Comparison of ENCODE assay signal across 21 mouse cellular contexts in the genomic region with DNA sequence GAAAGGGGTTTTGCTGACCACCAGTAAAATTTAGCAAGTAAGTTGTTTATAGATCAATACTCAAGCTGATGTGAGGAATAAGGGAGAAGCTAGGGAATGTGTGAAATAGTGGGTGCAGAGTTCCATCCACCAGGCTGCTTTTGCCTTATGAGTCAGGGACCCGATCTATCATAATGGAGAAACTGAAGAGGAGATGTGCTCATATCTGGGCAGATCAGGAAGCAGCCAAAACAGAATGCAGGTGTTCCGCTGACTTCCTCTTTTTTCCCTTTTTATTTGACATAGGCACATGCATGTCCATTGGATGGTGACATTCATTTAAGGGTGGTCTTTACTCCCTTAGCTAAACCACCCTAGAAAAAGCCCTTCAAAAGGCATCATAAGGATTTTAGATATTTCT.
"Had no signal": no experiment of that assay in that cellular context is flagged by ENCODE, and none has a peak within 500 bp of the region (broad histone marks: within the 10 kb centered on the region; RNA-seq: fewer than 3 reads in every experiment).

No protein-coding gene starts in this region.

- ATAC-seq: midbrain, embryonic 13.5 days; midbrain, embryonic 16.5 days had no signal

- H3K9ac ChIP-seq: kidney, embryonic 15.5 days; liver, embryonic 13.5 days; midbrain, embryonic 13.5 days; neural tube, embryonic 13.5 days; stomach, embryonic 15.5 days had no signal

- H3K27ac ChIP-seq: kidney, embryonic 15.5 days; left cerebral cortex, adult 2 months; liver, embryonic 13.5 days; midbrain, embryonic 10.5 days; midbrain, embryonic 13.5 days; neural tube, embryonic 13.5 days; stomach, embryonic 15.5 days had no signal

- H3K4me2 ChIP-seq: kidney, embryonic 15.5 days; liver, embryonic 13.5 days; midbrain, embryonic 13.5 days; neural tube, embryonic 13.5 days; stomach, embryonic 15.5 days had no signal

- H3K27me3 ChIP-seq: kidney, embryonic 15.5 days; liver, embryonic 13.5 days; megakaryocyte, embryonic 14.5 days; midbrain, embryonic 13.5 days; neural tube, embryonic 13.5 days; stomach, embryonic 15.5 days had no signal

- H3K4me3 ChIP-seq: kidney, embryonic 15.5 days; left cerebral cortex, adult 2 months; liver, embryonic 13.5 days; megakaryocyte, embryonic 14.5 days; midbrain, embryonic 10.5 days; midbrain, embryonic 13.5 days; myocyte; neural tube, embryonic 13.5 days; stomach, embryonic 15.5 days had no signal

- DNase-seq: kidney, adult 8-10 months; kidney, postnatal 10 days; kidney, postnatal 36 days; layer of hippocampus, postnatal 36 days; liver, embryonic 13.5 days; lung, adult 2 months; lung, postnatal 14 days; lung, postnatal 4 days; right cerebral cortex, adult 18-20 months; right cerebral cortex, postnatal 14 days; right cerebral cortex, postnatal 4 days; thymus, postnatal 25 days had no signal

- H3K4me1 ChIP-seq: kidney, embryonic 15.5 days; liver, embryonic 13.5 days; megakaryocyte, embryonic 14.5 days; midbrain, embryonic 10.5 days; midbrain, embryonic 13.5 days; neural tube, embryonic 13.5 days; stomach, embryonic 15.5 days had no signal

- H3K36me3 ChIP-seq: kidney, embryonic 15.5 days; liver, embryonic 13.5 days; midbrain, embryonic 10.5 days; midbrain, embryonic 13.5 days; neural tube, embryonic 13.5 days; stomach, embryonic 15.5 days had no signal

- H3K9me3 ChIP-seq: kidney, embryonic 15.5 days; liver, embryonic 13.5 days; megakaryocyte, embryonic 14.5 days; midbrain, embryonic 10.5 days; midbrain, embryonic 13.5 days; neural tube, embryonic 13.5 days; stomach, embryonic 15.5 days had no signal
